Comparison of ENCODE assay signal across 8 mouse cellular contexts in genomic region chr7:109528356-109528755, GRCm38 (mm10). TPM values are rescaled to one million over a fixed set of nuclear protein-coding genes. Genes with fewer than 3 reads are reported as not detected.
DNase-seq lines count a peak whose midpoint lies in the region; ATAC-seq and TF ChIP-seq lines count a peak whose summit lies in the region.

No protein-coding gene starts in this region.

- no peaks in the 10 kb centered on the region for H3K9me3 ChIP-seq in heart, embryonic 16.5 days (replicated peaks; ENCODE audit: control insufficient read depth, low read length)
- no peaks in the 10 kb centered on the region for H3K9me3 ChIP-seq in kidney, postnatal 0 days (replicated peaks; ENCODE audit: low read length)
- H3K9me3 ChIP-seq in stomach, embryonic 14.5 days (ENCODE audit: control insufficient read depth, low read depth, low read length) = no peaks in the 10 kb centered on the region

- H3K36me3 ChIP-seq in heart, embryonic 16.5 days (ENCODE audit: control insufficient read depth, insufficient read depth) = peaks cover 35% of the 10 kb centered on the region
- H3K36me3 ChIP-seq in kidney, postnatal 0 days (ENCODE audit: insufficient read depth, low read length) = peaks cover 31% of the 10 kb centered on the region
- H3K36me3 ChIP-seq in stomach, embryonic 14.5 days (ENCODE audit: control insufficient read depth, insufficient read depth, low read length) = peaks cover 65% of the 10 kb centered on the region

- ATAC-seq in heart, embryonic 16.5 days (replicated peaks; ENCODE audit: extremely low read depth, insufficient read depth, low FRiP score) = peak; percentile 63
- ATAC-seq in kidney, postnatal 0 days (replicated peaks; ENCODE audit: low FRiP score, low read depth) = peak; percentile 57; the same call in 1 of the 2 replicates
- peak; percentile 68; the same call in 1 of the 2 replicates for ATAC-seq in stomach, embryonic 14.5 days (ENCODE audit: insufficient number of reproducible peaks, insufficient read depth, low FRiP score, low read depth)

- H3K27me3 ChIP-seq in heart, embryonic 16.5 days (ENCODE audit: control insufficient read depth, insufficient read depth, low read length) = no peaks in the 10 kb centered on the region
- no peaks in the 10 kb centered on the region for H3K27me3 ChIP-seq in kidney, postnatal 0 days (ENCODE audit: insufficient read depth, low read length)
- no peaks in the 10 kb centered on the region for H3K27me3 ChIP-seq in stomach, embryonic 14.5 days (ENCODE audit: control insufficient read depth, insufficient read depth, low read length)

- no peak for TF ChIP-seq POLR2A in embryonic fibroblast, embryonic 13.5 days (IDR thresholded peaks at IDR 0.05; ENCODE audit: low read depth, low read length)

- DNase-seq in adrenal gland, adult 2 months = peak; percentile 63
- DNase-seq in adrenal gland, adult 8-10 months = no peak
- peak; percentile 56 to 72 for DNase-seq in adrenal gland, postnatal 36 days
- DNase-seq in kidney, postnatal 0 days (ENCODE audit: low spot score) = peak; percentile 79
- peak; percentile 62 to 75 for DNase-seq in lung, postnatal 4 days

- H3K27ac ChIP-seq in embryonic fibroblast, embryonic 13.5 days (ENCODE audit: insufficient read depth, low read length) = peak overlapping the region; percentile 0; the same call in 1 of the 2 replicates
- H3K27ac ChIP-seq in heart, embryonic 16.5 days (ENCODE audit: low read length) = 0 out of 2 replicates have a peak overlapping the region, but pooled peaks have one; percentile 12
- H3K27ac ChIP-seq in kidney, postnatal 0 days = no peak overlapping the region
- H3K27ac ChIP-seq in stomach, embryonic 14.5 days (ENCODE audit: low read length) = no peak overlapping the region

- H3K4me3 ChIP-seq in embryonic fibroblast, embryonic 13.5 days (ENCODE audit: insufficient read depth, low read length) = no peak overlapping the region
- no peak overlapping the region for H3K4me3 ChIP-seq in heart, embryonic 16.5 days (ENCODE audit: low read length)
- no peak overlapping the region for H3K4me3 ChIP-seq in kidney, postnatal 0 days (replicated peaks; ENCODE audit: low read depth, low read length)
- H3K4me3 ChIP-seq in stomach, embryonic 14.5 days (ENCODE audit: low read depth, low read length) = no peak overlapping the region

- H3K4me2 ChIP-seq in heart, embryonic 16.5 days (ENCODE audit: low read depth, low read length) = no peak overlapping the region
- no peak overlapping the region for H3K4me2 ChIP-seq in kidney, postnatal 0 days (ENCODE audit: low read length)
- H3K4me2 ChIP-seq in stomach, embryonic 14.5 days (replicated peaks; ENCODE audit: low read depth, low read length) = no peak overlapping the region

- TF ChIP-seq CTCF in embryonic fibroblast, embryonic 13.5 days (IDR thresholded peaks at IDR 0.05; ENCODE audit: borderline replicate concordance, insufficient read depth, low read length) = peak; percentile 41; the same call in 1 of the 2 replicates
- peak; percentile 78 for TF ChIP-seq CTCF in kidney, postnatal 0 days (IDR thresholded peaks at IDR 0.05; ENCODE audit: low read depth)

- 18% methylated on average over 3 of the region's 3 CpGs for WGBS in heart, embryonic 16.5 days
- WGBS in kidney, postnatal 0 days = 21% methylated on average over 3 of the region's 3 CpGs
- WGBS in stomach, embryonic 14.5 days = 24% methylated on average over 3 of the region's 3 CpGs

- H3K4me1 ChIP-seq in embryonic fibroblast, embryonic 13.5 days (ENCODE audit: control insufficient read depth, insufficient read depth, low read length) = peaks cover 21% of the 10 kb centered on the region
- no peaks in the 10 kb centered on the region for H3K4me1 ChIP-seq in heart, embryonic 16.5 days (ENCODE audit: control insufficient read depth, insufficient read depth, low read length)
- H3K4me1 ChIP-seq in kidney, postnatal 0 days (replicated peaks; ENCODE audit: insufficient read depth, low read length) = no peaks in the 10 kb centered on the region
- H3K4me1 ChIP-seq in stomach, embryonic 14.5 days (ENCODE audit: control insufficient read depth, insufficient read depth, low read length) = no peaks in the 10 kb centered on the region

- H3K9ac ChIP-seq in heart, embryonic 16.5 days (ENCODE audit: low read length) = no peak overlapping the region
- no peak overlapping the region for H3K9ac ChIP-seq in kidney, postnatal 0 days (ENCODE audit: low read depth, low read length)
- H3K9ac ChIP-seq in stomach, embryonic 14.5 days (replicated peaks; ENCODE audit: low read depth, low read length) = no peak overlapping the region

RNA-seq across cellular contexts. Expression of gene Rpl27a, which starts 9.4 kb away (rescaled TPM):
- 100 to 1,000 TPM; 240 to 258 TPM for total RNA-seq in adrenal gland, adult 2 months (2021)
- 245 and 268 TPM in 2 replicates for polyA plus RNA-seq in adrenal gland, adult 2 months (2012; rRNA removed)
- total RNA-seq in adrenal gland, adult 8-10 months (2022) = 100 to 1,000 TPM; 217 to 234 (median 223) TPM
- 100 to 1,000 TPM; 206 to 235 TPM for total RNA-seq in adrenal gland, postnatal 36 days (2021)
- 433 and 456 TPM in 2 replicates for polyA plus RNA-seq in embryonic fibroblast, embryonic 13.5 days (2011; ENCODE audit: insufficient read length, low read depth, missing spikeins)
- polyA plus RNA-seq in heart, embryonic 16.5 days (2015; fragmentation: Nextera tagmentation; extraction: Ambion mirVana) = 71.3 and 74.1 TPM in 2 replicates
- polyA plus RNA-seq in kidney, postnatal 0 days (2015; fragmentation: Nextera tagmentation; extraction: Ambion mirVana) = 156 and 166 TPM in 2 replicates
- 163 and 168 TPM in 2 replicates for polyA plus RNA-seq in stomach, embryonic 14.5 days (2014; fragmentation: Nextera tagmentation; extraction: Ambion mirVana)

RNA-seq across cellular contexts. Expression of gene Trim66, which starts 20.4 kb away (rescaled TPM):
- total RNA-seq in adrenal gland, adult 2 months (2021) = under 1 TPM; 0.23 to 0.24 TPM
- 0.17 and 0.21 TPM in 2 replicates for polyA plus RNA-seq in adrenal gland, adult 2 months (2012; rRNA removed)
- under 1 TPM; 0.17 to 0.42 (median 0.35) TPM for total RNA-seq in adrenal gland, adult 8-10 months (2022)
- under 1 TPM; 0.10 to 0.33 TPM for total RNA-seq in adrenal gland, postnatal 36 days (2021)
- 3.2 and 8.7 TPM in 2 replicates for polyA plus RNA-seq in embryonic fibroblast, embryonic 13.5 days (2011; ENCODE audit: insufficient read length, low read depth, missing spikeins)
- polyA plus RNA-seq in heart, embryonic 16.5 days (2015; fragmentation: Nextera tagmentation; extraction: Ambion mirVana) = 0.03 TPM in 1 of 2 replicates, not detected in the other
- polyA plus RNA-seq in kidney, postnatal 0 days (2015; fragmentation: Nextera tagmentation; extraction: Ambion mirVana) = 0.05 TPM in 1 of 2 replicates, not detected in the other
- 0.04 and 0.09 TPM in 2 replicates for polyA plus RNA-seq in stomach, embryonic 14.5 days (2014; fragmentation: Nextera tagmentation; extraction: Ambion mirVana)

Comparison
In these comparisons a context has a peak if more than half of its experiments do, and no peak if none do; other contexts are left out.
1. H3K27ac ChIP-seq: peak in embryonic fibroblast, embryonic 13.5 days (single experiment) and heart, embryonic 16.5 days (single experiment); none in kidney, postnatal 0 days (single experiment) and stomach, embryonic 14.5 days (single experiment).
2. Peak in every context shown above with its lines, with median percentiles within 50 percentile points of each other: ATAC-seq.